Mouse (Mus musculus) large intestine, adult 2 months (tissue): ENCODE data around the gene Parp8. TPM values are rescaled to one million over a fixed set of nuclear protein-coding genes. Genes with fewer than 3 reads are reported as not detected.

Source experiments
- DNase-seq: peaks from one replicate; pipeline ENCODE4 v3.0.0-alpha.2; 2012; ENCODE audit warnings: low read depth, low spot score
- WGBS: fragments of 180-500 bp; shearing (Covaris S2); methylation state at CpG from one replicate; pipeline ENCODE4 v1.1.7; 2018; 5-methylcytosine and 5-hydroxymethylcytosine counted together
- polyA plus RNA-seq: library from polyadenylated mRNA; depleted of rRNA; stranded (reverse); fragments of >200 nt; gene quantifications from 2 replicates; pipeline ENCODE4 v1.2.3, GENCODE M21; 2012

Parp8 gene
- polyA plus RNA-seq, 1 experiment, result 2.8 TPM

DNA sequence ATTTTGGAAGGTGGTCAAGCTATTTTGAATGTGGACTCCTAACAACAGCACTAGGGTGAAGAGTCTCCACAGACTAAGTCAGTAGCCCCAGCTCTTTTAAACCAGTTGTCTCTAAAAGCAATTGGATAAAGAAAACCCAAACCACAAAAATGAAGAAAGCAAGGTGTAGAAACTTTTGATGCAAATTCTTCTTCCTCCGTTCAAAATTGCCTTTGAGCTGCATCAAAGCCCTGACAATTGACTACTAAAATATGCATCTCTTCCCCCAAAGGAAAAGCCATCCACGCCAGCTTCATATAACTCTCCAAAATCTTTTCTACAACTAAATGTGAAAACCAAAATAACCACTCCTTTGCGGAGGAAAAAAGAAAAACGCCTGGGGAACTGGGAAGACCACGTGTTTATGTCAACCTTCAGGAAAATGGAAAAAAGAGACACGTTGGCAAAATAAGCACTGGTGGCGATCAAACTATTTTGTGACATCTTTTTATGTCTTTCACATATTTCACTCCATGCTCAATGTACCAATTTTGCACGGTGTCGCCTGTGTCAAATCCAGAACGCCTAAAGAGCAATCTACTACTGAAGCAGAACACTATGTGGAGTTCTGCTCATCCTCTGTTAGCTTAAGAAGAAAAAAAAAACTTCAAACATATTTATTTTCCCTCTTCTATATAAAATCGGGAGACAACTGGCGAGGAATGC, 1.8 kb downstream of the Parp8 start:
- WGBS, result 29% methylated on average over 12 of the region's 12 CpGs

DNA sequence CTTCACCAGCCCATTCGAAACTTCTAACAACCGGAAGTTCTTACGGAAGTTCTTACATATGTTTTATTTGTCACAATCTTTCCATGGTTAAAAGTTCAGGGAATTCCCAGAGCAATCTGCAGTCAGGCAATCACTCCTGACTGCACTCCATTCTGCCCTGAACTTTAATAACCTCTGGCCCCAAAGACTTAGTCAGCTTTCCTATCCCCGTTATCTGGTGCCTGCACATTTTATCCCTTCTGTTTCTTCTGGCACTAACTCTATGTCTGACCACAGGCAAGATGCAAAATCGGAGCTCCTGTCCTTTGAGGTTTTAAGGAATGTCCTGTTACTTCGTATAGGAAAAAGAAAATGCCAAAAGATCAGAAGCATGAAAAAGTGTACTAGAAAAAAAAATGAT, 4.7 kb downstream of the Parp8 start:
- WGBS, result 52% methylated on average over 6 of the region's 6 CpGs
- no peak for DNase-seq

More for the DNA sequence above, 1.8 kb downstream of the Parp8 start:
- DNase-seq, result no peak

DNA sequence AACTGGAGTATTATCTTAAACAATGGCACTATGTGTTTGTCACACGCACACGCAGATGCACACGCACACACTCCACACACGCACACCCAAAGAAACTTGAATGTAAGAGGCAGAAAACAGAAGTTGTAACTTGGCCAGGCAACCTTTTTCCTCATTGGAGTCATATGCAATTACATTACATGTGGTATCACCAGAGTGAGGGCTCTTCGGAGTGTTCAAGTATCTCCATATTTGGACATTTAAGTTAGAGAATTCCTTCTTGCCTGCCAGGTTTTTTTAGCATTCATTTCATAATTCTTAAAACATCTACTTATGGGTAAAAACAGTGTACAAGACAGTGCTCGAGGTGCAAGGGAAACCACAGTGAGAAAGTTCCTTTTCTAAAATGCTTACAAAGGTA, 6.7 kb downstream of the Parp8 start:
- no peak for DNase-seq
- WGBS, result 87% methylated on average over 6 of the region's 6 CpGs

DNA sequence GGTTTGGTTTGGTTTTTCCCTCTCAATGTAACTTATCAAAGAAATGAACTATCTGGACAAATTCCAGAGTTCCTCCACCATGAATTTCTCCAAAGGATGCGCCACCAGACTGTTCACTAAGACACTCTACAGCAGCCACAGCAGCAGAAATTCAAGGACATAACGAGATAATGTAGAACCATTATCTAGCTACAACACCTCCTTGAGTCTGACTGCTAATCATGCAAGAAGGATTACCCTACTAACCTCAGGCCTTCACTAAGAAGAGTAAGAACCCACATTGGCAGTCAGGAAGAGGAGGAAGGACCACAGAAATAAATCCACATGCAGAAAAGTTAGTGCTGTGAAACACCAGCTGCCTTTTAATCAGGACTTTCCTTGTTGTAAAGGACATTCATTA, 11.8 kb downstream of the Parp8 start:
- DNase-seq, result no peak
- WGBS, result 86% methylated on average over 2 of the region's 2 CpGs

DNA sequence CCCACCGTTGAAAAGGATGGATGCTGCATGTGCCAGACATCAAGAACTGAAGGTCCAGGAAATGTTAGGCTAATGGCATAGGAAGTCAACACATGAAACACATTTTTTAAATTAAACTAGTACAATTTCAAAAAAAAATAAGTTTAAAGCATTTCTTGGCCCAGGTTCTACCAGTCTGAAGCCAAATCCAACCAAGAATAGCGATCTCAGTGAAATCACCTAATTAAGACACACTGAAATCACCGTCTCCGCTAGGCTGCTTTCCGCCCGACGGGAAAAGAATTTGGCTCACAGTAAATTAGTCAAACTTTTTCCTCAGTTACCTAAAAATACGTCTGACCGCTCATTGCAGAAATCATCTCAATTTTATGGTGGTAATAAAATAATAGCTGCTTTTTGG, 13.3 kb downstream of the Parp8 start:
- no peak for DNase-seq
- WGBS, result 85% methylated on average over 9 of the region's 9 CpGs

DNA sequence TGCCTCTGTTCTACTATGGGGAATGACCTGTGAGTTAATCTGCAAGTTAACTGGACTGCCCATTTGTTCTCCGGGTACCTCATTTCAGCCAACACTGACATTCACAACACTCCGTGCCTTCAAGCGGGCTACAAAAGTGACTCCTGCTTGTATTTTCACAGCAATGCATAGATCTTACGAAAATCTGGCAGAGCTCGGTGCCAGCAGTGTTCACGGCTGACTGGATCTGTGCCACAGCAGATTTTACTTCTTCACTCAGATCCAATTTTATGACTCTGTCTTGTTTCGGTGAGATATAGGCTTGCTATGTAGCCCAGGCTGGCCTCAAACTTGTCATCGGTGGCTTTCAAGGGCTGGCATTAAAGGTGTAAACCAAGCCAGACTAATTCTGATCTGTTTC, 15.2 kb downstream of the Parp8 start:
- 77% methylated on average over 8 of the region's 8 CpGs for WGBS

DNA sequence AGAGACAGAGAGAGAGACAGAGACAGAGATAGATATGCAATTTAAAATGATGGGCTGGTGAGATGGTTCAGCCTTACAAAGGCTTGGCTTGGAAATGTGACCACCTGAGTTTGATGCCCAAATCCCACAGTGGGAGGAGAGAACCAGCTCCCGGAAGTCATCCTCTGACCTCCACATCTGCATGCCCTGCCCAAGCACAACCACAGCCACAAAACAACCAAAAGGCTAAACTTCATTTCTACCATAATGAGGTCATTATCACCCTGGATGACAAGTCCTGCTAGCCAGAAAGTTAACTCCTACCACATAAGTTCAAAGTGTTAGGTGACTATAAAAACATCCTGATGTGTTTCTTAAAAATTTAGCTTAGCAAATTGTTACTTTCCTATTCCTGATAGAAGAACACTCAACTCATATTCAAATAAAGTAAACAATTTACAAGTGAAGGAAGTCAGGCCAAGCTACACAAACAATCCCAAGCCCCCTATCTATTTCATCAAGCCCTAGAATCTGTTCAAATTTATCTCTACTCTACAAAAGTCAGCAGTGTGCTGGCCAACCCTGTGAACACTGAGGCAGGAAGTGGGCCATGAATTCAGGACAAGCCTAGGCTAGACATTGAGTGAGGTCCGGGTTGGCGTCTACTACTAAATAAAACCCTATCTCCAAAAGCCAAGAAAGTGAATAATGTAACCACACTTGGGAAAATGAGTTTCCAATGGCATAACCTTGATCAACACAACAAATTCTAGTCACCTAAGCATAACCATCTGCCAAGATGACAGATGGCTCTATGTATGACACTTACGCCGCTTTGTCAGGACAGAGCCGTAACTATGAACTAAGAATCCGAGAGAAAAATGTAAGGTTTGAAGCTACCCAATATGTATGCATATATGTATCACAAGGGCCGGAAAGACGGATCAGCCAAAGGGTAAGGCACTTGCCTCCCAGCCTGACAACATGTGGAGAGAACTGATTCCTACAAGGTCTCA, 17.0 kb downstream of the Parp8 start:
- no peak for DNase-seq
- WGBS, result 90% methylated on average over 9 of the region's 9 CpGs

More for the DNA sequence above, 15.2 kb downstream of the Parp8 start:
- DNase-seq, result no peak

DNA sequence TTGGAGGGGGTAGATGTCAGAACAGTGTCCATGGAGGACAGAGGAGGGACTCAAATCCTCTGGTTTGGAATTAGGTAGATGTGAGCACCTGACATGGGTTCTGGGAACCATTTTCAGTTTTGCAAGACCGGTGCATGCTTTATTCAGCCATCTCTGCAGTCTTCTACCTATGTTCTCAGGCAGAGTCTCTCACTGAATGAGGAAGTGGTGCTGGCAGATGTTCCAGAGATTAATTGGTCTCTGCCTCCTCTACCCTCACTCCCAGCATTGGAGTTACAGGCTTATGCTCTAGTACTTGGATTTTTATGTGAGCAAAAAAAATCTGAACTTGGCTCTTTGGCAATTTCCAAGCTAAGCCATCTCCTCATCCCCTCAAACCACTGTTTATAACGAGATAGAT, 17.8 kb downstream of the Parp8 start:
- 83% methylated on average over 2 of the region's 2 CpGs for WGBS
- no peak for DNase-seq

DNA sequence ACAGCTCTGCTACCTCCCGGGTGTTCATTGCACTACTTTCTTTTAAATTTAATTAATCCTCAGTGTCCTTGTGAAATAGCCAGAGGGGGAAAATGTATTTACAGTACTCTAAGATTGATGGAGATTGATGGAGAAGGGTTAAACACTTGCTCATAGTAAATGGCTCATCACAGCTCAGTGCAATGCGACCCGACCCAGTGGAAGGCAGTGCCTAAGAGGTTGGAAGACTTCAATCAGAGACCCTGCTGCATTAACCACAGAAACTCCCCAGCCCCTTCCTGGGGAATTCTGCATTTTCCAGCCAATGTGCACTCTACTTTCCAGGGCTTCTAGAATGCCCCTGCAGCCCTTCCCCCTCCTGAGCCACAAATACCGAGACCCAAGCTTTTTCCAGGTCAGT, 18.7 kb downstream of the Parp8 start:
- 68% methylated on average over 4 of the region's 4 CpGs for WGBS
- DNase-seq, result no peak

DNA sequence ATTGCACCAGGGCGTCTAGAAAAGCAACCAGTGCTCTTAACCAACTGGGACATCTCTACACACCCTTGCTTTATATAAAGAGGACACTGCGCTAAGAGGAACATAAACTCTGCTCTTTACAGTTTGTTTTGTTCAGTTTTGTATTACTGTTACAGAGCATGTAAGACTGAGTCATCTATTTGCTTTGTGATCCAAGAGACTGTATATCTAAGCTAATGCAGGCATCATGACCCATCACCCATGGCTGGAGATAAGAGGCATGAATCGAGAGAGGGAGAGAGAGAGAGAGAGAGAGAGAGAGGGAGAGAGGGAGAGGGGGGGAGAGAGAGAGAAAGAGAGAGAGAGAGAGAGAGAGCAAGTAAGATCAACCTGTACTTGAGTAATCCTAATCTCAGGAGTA, 24.8 kb downstream of the Parp8 start:
- WGBS, result 60% methylated on average over 3 of the region's 3 CpGs
- no peak for DNase-seq

DNA sequence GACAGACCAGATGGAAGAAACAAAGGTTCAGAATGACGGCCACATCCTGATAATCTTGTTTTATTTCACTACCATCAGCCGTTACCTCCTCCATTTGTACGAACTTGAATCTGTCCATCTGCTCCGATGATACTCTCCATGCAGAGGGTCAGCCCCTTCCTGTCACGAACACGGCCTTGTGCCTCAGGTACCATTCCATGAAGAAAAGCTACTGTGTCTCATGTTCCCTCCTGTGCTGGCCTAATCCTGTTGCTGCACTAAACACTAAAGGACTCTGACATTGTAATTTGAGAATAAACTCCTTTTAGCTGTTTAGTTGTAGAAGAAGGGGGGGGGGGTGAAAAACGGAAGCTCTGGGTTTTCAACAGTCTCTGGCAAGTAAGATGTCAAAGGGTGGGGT, 33.8 kb downstream of the Parp8 start:
- no peak for DNase-seq
- WGBS, result 79% methylated on average over 7 of the region's 7 CpGs

DNA sequence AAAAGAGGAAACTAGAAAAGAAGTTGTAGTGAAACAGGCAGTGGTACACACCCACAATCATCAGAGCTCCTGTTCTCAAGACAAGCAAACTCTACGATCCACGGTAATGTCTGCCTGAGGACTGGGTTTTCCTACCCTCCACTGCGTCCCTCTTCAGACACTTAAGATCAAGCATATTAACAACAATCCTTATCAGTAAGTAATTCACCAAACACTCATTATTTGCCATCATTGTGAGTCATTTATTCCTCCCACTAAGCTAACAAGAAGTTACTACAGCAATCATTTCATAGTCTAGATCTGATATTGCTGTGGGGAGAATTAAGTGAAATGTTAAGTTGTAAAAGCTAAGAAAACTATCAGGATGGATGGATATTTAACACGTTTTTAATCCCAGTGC, 35.0 kb downstream of the Parp8 start:
- 63% methylated on average over 4 of the region's 4 CpGs for WGBS
- no peak for DNase-seq

DNA sequence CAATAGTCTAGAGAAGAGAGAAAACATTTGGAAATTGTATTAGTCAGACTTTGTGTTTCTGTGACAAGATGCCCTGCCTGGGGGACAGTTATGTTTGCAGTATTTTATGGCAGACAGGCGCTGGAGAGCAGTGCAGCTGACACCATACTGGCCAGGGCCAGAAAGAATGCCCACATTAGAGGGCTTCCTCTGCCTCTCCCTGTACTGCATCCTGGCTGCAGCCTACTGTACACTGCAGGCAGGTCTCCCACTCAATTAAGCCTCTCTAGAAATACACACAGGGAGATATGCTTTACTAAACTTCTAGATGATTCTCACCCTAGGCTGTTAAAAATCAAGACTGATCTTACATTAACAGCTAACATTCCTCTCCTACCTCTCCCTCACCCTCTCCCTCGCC, 36.6 kb downstream of the Parp8 start:
- 45% methylated on average over 2 of the region's 2 CpGs for WGBS
- DNase-seq, result no peak

DNA sequence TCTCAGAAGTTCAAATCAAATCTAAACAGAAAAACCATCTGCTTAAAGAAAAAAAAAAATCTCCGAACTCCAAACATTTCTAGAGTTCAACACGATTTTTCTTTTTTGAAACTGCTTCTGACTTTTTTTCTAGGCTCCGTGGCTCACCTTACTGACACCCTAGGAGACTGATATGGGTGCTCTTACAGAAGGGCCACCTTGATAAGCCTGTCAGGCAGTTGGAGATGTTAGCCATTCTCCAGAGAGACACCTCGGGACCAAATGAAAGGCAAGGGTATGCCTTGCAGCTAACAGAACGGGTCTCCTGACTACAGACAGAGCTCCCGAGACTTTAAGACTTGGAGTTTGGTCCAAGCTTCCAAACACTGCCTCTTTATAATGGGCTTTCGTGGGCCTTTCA, 37.1 kb downstream of the Parp8 start:
- WGBS, result 56% methylated on average over 7 of the region's 7 CpGs
- DNase-seq, result no peak

DNA sequence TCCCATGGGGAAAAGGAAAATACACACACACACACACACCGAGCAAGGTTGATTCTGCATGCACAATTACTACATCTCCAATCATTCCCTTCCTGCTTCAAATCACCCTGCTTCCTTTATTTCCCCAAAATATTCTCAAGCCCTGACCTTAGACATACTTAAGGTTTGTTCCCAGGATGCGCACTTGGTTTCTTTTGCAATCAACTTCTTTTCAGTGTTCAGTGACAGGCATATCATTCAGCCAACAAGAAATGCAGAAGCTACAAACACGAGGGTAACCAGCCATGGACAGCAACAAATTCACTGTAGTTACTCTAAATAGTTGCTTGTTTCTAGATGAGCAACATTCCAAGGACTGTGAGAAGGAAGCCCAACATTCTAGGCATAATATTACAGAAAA, 38.1 kb downstream of the Parp8 start:
- WGBS, result 79% methylated on average over 3 of the region's 3 CpGs

DNA sequence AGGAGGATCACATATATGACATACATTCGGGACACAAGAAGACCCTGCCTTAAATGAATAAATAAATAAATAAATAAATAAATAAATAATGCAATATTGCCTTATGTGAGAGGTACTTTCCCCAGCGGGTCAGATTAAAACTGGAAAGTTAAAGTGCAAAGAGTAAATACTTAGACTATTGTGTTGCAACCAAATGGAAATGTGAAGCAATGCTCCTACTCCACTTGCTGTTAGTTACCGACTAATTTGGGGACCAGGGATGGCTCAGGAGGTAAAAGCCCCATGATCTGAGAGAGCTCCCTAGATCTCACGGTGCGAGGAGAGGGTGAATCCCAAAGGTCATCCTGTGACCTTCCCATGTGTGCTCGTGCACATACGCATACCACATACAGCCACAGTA, 38.7 kb downstream of the Parp8 start:
- 90% methylated on average over 7 of the region's 7 CpGs for WGBS
- DNase-seq, result no peak

More for the DNA sequence above, 38.1 kb downstream of the Parp8 start:
- no peak for DNase-seq

DNA sequence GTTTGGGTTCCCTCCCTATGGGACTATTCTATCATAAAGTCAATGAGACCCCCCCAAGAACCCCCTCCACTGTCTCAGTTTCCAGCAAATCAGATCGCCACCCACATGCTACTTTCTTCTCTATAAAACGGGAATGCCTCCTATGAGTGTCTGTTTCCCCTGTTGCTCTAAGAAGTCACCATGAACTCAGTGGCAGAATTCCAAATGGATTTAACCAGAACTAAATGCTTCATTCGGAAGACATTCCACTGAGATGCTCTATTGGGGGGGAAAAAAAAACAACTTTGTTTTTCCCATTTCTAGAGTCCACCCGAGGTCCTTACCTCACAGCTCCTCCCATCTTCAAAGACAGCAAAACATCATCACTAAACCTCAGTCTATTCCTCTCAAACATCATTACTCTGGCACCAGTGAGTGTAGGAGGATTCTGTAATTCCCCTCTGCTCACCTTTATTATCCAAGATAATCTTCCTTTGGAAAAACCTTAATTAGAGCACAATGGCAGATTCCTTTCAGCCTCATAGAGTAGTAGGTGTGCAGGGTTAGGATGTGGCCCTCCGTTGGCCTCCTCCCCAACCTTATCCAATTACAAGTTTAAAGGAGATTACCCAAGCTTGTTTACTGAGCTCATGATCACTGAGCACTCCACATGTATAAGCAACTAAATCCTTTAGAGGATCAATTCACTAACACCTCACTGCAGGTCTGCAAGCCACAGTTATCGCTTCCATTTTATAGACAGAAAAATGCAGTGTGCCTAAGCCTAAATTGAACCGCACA, 51.1 kb downstream of the Parp8 start:
- no peak for DNase-seq
- 76% methylated on average over 7 of the region's 7 CpGs for WGBS

DNA sequence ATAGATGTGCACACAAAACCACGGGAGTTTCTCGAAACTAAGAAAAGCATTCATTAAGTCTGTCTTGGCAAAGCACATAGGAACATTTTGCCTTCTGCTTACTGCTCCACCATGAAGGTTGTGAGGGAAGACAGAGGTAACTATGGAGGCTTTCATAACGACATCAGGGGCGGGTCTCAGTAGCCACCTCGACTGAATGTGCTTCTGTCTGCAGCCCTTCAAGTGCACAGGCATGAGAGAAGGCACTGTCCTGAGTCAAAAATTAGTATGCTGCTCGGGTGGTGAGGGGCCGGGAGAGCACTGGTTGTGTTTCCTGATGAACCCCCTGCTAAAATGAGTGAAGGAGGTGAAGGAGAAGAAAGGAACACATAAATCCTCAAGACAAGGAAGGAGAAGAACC, 51.8 kb downstream of the Parp8 start:
- DNase-seq, result no peak
- 72% methylated on average over 7 of the region's 7 CpGs for WGBS

DNA sequence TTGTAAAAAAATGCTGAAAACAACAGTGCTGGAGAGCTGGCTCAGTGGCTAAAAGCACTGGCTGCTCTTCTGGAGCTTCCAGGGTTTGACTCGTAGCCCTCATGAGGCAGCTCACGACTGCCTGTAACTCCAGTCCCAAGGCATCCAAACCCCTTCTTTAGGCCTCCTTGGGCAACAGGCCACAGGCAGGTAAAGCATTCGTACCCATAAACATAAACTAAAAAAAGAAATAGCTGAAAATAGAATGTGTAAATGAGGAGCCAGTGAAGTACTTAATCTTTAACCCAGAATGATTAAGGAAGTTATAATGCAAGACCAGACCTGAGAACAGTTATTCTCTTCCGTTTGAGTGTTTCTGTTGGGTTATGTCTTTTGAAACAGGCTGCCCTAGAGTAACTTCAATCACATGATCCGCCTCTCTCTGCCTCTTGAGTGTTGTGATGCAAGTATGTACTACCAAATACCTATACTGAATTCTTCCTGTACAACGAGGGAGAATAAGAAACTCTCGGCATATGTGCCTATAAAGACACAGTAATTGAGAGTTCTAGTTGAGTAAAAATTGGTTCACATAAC, 53.2 kb downstream of the Parp8 start:
- WGBS, result 59% methylated on average over 7 of the region's 7 CpGs
- DNase-seq, result no peak
